Mouse (Mus musculus): ENCODE results near the gene Mrps16.

Gene Mrps16

DNA sequence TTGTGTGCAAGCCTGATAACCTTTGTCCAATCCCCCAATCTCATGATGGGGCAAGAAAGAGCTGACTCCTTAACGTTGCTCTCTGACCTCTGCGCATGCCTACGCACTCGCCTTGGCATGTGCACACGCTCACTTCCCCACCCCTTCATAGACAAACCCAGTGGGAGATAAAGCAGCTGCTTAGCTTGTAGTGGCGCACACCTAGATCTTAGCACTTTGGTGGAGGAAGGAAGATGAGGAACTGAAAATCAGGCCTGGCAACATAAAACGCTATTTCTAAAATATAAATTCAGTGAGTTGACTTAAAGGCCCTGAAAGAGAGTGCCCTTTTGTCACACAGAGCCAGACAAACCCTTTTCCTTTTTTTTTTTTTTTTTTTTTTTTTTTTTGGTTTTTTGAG, 22.6 kb downstream of the Mrps16 start:
- no peak for ATAC-seq (ENCODE audit: insufficient number of reproducible peaks, low FRiP score, low TSS enrichment)

DNA sequence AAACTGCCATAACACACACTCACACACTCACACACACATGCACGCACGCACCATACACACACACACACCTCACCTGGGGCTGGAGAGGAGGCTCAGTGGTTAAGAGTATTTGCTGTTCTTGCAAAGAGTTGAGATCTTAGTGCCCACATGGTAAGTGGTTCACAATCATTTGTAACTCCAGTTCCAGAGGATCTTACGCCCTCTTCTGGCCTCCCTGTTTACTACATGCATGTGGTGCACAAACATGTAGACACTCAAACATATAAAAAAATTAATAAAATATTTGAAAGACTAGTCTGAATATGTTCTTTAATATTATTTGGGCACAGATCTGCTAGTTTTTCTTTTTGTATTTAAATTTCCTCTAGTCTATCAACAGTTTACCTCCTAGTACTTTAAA, 25.2 kb downstream of the Mrps16 start:
- ATAC-seq (ENCODE audit: insufficient number of reproducible peaks, low FRiP score, low TSS enrichment), result no peak

DNA sequence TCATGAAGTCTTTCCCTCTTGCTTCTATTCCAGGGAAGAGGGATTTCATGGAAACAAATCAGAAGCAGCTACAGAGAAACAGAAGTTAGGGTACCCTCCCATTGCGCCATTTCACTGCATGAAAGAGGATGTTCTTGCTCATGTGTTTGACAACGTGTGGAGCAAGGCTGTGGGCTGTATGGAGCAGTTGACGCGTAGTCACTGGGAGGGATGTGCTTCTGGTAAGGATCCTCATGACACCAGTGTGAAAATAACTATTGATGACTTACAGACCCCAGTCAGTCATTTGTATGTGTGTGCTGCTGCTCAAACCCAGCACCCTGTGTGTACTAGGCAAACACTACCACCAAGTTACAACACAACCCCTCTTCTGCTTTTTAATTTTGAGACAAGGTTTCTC, 30.2 kb downstream of the Mrps16 start:
- no peak for ATAC-seq (ENCODE audit: insufficient number of reproducible peaks, low FRiP score, low TSS enrichment)

DNA sequence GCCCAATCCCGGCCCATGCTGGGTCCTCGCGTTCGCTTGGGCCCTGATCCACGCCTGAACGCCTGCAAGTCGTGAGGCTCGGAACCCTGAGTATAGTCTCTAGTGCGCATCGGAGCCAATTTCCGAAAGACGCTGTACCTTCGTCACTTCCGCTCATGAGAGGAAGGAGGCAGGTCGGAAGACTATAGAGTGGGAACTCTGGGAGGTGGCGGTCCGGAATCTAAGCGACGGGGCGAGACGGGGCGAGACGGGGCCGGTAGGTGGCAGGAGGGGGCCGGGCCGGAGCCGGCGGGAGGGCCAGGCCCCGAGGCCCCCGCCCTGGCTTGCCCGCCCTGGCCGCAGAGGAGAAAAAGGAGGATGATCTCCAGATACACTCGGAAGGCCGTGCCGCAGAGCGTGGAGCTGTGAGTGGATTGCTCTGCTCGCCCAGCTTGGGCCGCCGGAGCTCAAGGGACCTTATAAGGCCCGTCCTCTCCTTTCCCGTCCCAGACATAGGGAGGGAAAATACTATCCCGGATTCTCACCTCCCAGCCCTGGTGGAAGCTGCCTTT, 45.4 kb downstream of the Mrps16 start, which contains the start of the genes Ecd and Fam149b:
Ecd (minus strand) TSS at position 131 of the 551 bp plus-strand sequence.
Fam149b (plus strand) TSS at position 172 of the 551 bp plus-strand sequence.
- peak; percentile 97 for ATAC-seq (ENCODE audit: insufficient number of reproducible peaks, low FRiP score, low TSS enrichment)

DNA sequence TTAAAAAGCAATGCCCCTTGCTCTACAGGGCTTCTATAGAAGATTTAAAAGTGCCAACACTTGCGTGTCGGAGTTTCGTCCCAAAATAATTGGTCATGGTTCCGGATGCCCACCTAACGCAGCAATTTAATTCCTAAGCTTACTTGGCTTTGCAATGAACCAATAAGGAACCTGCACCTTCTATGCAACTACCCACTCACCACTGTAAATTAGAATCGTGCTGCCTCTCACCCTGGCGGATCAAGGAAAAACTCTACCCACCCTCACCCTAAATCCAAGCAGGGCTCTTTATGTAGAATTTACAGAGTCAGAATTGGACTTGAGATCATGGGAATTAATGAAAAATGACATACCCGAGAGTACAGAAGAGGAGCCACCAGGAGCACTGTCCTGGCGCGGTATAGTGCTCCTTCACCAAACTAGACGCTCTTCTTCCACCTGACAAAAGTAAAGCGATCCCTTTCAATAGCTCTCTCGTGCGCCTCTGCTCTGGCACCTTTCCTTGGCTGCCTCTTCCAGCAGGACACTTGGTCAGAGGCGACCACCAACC, 45.9 kb downstream of the Mrps16 start:
- peak; percentile 20; the same call in 1 of the 2 replicates for ATAC-seq (ENCODE audit: insufficient number of reproducible peaks, low FRiP score, low TSS enrichment)

DNA sequence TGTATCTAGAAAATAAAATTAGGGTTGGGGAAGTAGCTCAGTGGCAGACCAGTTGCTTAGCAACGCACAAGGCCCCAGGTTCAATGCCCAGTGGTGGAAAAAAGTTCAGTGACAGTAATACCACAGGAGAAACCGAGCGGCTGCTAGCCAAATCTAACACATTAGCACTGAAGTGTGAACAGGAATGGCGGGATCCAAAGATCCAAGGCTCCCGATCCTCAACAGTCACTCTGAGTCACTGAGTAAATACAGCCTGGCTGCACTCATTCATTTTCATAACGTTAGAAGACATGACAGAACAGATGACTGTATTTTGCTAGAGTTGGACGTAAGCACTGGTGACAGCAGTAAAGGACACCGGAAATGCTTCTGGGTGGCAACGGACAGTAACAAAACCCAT, 47.5 kb downstream of the Mrps16 start:
- ATAC-seq (ENCODE audit: insufficient number of reproducible peaks, low FRiP score, low TSS enrichment), result no peak

DNA sequence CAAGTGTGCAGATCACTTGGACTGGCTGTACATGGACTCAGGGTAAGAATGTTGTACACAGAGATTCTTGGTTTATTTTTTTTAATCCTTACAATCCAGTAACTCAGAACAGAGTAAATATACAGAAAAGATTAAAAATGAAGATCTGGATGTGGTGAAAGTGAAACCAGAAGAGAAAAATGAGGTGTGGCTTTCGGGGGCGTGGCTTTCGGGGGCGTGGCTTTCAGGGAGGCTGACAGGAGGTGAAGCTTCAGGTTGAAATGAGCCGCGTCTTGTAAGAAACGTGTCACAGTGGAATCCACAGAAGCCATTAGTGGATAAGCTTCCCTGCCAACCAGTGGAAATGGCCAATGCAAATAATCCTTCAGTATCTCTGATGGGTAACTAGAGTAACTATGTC, 52.6 kb downstream of the Mrps16 start:
- ATAC-seq (ENCODE audit: insufficient number of reproducible peaks, low FRiP score, low TSS enrichment), result no peak

DNA sequence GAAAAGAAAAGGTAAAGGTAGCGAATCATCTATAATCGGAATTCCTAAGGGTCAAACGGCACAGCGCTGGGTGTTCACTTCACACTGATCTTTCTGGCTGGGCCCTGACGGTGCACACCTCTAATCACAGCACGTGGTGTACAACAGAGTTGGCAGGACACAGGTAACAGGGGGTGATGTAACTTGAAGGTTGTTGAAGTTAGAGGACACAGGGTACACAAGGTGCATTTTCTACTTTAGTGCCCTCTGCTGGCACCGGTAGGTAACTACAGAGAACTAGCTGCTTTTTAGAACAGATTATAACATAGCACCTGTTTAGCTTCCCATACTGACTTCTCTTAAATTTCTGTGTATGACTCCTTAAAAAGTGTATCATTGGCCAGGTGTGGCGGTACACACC, 53.3 kb downstream of the Mrps16 start:
- no peak for ATAC-seq (ENCODE audit: insufficient number of reproducible peaks, low FRiP score, low TSS enrichment)

DNA sequence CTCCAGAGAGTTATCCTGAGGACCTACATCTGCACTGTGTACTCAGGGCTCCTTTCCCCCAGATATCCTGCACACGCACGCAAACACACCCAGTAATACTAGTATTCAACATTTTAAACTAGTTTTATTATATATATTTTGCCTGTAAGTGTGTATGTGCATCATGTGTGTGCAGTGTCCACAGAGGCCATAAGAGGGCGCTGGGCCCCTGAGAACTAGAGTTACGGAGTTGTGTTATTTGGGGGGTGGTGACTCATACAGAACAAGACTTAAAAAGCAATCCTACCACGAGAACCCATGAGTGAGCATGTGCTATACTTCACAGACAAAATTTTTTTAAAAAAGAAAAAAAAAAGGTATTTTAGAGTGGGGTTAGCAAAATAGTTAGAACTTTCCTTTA, 54.0 kb downstream of the Mrps16 start:
- no peak for ATAC-seq (ENCODE audit: insufficient number of reproducible peaks, low FRiP score, low TSS enrichment)

Data from cerebellum, adult (tissue).